Mouse (Mus musculus) erythroblast, embryonic 14.5 days (primary cell): ENCODE results near the gene Dcdc2c. TPM values are rescaled to one million over a fixed set of nuclear protein-coding genes. Genes with fewer than 3 reads are reported as not detected.

Source experiments
- H3K27me3 ChIP-seq: 2 replicates; pipeline ENCODE4 v1.6.1; 2012; ENCODE audit warnings: inconsistent platforms; ENCODE audit not compliant: control insufficient read depth
- H3K36me3 ChIP-seq: 2 replicates; pipeline ENCODE4 v1.6.1; 2012; ENCODE audit warnings: mild to moderate bottlenecking, inconsistent platforms; ENCODE audit not compliant: control insufficient read depth
- H3K4me1 ChIP-seq: 2 replicates; pipeline ENCODE4 v1.6.1; 2012; ENCODE audit warnings: inconsistent platforms; ENCODE audit not compliant: control insufficient read depth
- H3K4me3 ChIP-seq: replicated peaks from 2 replicates; pipeline ENCODE3; 2012; ENCODE audit warnings: moderate library complexity, mild to moderate bottlenecking, inconsistent platforms
- H3K9me3 ChIP-seq: 2 replicates; pipeline ENCODE4 v1.6.1; 2012; ENCODE audit warnings: low read length, inconsistent platforms, mixed read lengths; ENCODE audit not compliant: control insufficient read depth
- GATA1 ChIP-seq: IDR thresholded peaks from 2 replicates; pipeline ENCODE4 v1.6.1; 2012; ENCODE audit warnings: low read length, inconsistent platforms, mixed read lengths
- TAL1 ChIP-seq: IDR thresholded peaks from 3 replicates; pipeline ENCODE4 v1.6.1; 2012; ENCODE audit warnings: low read length, inconsistent platforms, mixed read lengths
- polyA plus RNA-seq: library from polyadenylated mRNA; stranded (reverse); fragments of >175 nt; gene quantifications from 2 replicates; pipeline ENCODE4 v1.2.3, GENCODE M21; 2012

Dcdc2c gene
- polyA plus RNA-seq, 1 experiment: 0.04 TPM

DNA sequence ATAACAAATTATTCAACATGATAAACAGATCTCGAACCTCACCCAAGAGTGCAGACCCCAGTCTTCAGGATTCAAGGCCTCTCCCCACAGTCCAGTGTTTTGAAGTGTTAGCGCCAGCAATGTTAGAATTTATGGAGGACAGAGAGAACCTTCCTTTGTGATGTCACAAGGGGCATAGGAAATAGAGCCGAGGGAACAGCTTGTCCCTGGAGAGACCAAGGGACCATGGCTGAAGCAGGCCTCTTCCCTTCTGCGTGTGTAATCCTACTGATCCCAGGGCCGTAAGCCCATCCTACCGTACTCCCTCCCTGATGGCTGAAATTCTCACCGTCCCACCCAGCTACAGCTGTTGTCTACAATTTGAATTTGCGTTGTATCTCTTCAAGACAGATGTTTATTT lies 30.2 kb upstream of the Dcdc2c start, which contains the start of gene Allc:
Allc (minus strand) TSS at position 101 of the 400 bp plus-strand sequence.
- Histone ChIP-seq H3K4me1 (no peaks in the 10 kb centered on the region; the same call in 1 of the 2 replicates), H3K4me3 (no peak within 1 kb of the TSS), H3K9me3 (no peaks in the 10 kb centered on the region), H3K27me3 (no peaks in the 10 kb centered on the region), H3K36me3 (no peaks in the 10 kb centered on the region)
- TF ChIP-seq GATA1 (no peak), TAL1 (no peak)

DNA sequence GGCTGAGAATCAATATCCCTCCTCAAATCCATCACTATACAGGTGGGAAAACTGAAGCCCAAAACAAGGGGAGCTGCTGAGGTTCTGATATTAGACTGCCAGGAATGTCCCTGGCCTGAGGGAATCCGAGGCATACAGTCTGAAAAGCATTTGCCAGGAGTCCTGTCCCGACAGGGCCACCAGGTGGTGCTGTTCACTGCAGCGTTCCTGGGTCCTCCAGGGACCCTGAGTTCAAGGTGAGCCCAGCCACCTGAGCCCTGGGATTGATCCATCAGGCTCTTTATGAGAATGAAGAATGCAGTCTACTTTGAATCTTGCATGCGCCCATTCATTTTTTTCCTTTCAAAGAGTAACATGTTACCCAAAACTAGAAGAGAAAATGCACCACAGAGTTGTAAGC lies 26.9 kb upstream of the Dcdc2c start:
- H3K9me3 ChIP-seq: no peaks in the 10 kb centered on the region
- TF ChIP-seq GATA1 (no peak), TAL1 (no peak)
- H3K36me3 ChIP-seq: no peaks in the 10 kb centered on the region
- no peaks in the 10 kb centered on the region for H3K27me3 ChIP-seq
- H3K4me1 ChIP-seq: no peaks in the 10 kb centered on the region; the same call in 1 of the 2 replicates
- H3K4me3 ChIP-seq: no peak overlapping the region

DNA sequence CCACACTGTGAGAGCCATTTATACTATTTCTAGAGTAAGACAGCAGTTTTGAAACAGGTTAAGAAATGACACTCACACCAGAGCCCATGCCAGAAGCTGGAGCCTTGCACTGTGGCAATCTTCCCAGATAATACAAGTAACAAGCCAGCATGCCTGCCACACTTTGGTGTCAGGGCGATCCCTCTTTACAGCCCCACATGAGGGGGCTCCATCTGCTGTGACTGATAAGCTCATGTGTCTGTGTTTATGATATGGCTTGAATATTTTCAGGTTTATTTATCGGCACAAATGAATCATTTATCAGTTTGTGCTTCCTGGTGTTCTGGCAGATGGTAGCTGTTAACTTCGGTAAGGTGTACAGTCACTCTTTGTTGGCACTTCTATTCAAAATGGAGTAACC lies 25.9 kb upstream of the Dcdc2c start:
- no peak overlapping the region for H3K4me3 ChIP-seq
- H3K36me3 ChIP-seq: no peaks in the 10 kb centered on the region
- no peaks in the 10 kb centered on the region; the same call in 1 of the 2 replicates for H3K4me1 ChIP-seq
- peaks cover 2% of the 10 kb centered on the region; the same call in 1 of the 2 replicates for H3K9me3 ChIP-seq
- H3K27me3 ChIP-seq: no peaks in the 10 kb centered on the region
- no peak for TF ChIP-seq GATA1
- no peak for TF ChIP-seq TAL1

DNA sequence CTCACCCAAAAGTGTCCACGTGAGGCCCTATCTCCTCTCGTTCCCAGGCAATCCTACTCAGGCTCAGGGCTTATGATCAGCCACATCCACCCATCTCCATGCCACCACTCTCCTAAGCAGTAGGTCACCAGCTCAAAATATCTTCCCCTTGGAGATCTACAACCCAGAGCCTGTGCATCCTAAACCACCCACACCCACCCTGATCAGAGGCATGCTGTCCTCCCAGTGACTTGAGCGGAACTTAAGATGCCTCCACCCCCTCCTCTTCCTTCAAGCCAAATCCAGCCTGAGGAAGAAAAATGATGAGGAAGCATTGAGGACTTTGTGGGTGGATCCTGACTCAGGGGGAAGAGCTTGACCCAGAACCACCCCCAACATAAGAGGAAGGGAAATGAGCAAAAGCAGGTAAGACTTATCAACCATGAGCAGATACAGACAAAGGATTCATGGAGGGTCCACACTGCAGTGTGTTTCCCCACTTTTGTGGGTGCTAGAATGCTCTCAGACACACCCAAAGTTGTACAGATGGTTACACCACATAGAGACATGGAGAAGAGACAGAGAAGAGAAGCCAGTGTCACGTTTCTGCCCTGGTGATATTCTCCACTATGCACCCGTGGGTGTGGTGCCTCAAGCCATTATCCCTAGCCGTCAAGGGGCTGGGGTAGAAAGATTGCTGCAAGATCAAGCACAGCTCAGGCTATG lies 23.3 kb upstream of the Dcdc2c start:
- Histone ChIP-seq H3K36me3 (no peaks in the 10 kb centered on the region), H3K4me1 (no peaks in the 10 kb centered on the region; the same call in 1 of the 2 replicates), H3K4me3 (no peak overlapping the region), H3K9me3 (peaks cover 2% of the 10 kb centered on the region; the same call in 1 of the 2 replicates), H3K27me3 (no peaks in the 10 kb centered on the region)
- TF ChIP-seq GATA1 (no peak), TAL1 (no peak)

DNA sequence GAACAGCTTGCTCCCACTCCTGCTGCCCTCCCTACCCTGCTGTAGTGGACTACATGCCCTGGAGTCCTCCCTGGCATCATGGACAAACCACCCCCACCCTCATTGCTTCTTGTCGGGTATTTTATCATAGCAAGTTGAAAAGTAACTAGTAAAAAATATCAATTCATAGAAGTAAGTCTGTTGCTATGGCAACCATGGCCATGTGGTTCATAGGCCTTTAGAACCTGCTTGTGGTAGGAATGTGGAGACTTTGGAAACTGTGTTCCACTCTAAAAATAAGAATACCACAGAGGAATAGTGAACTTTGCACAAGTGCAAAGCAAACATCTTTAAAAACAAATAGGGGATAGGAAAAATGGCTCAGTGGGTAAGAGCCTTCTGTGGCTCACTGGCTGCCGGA lies 20.0 kb upstream of the Dcdc2c start:
- Histone ChIP-seq H3K9me3 (peaks cover 2% of the 10 kb centered on the region; the same call in 1 of the 2 replicates), H3K4me3 (no peak overlapping the region)

DNA sequence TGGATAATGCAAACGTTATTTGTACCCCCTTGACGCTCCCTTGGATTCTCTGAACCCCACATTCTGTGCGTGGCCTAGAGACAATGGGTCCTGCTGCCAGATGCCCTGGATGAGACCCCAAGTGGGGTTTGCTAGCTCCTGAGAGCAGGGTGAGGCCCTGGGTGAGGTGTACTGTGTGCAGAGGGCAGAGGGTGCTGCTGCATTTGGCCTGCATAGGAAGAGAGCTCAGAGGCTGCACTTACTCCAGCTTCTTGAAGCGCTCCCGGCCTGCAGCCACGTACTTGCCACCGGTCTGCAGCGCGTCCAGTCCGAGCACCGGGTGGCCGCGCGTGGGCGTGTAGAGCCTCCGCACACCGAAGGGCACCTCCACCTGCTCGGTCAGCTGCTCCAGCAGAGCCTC lies 424 bp downstream of the Dcdc2c start:
- TF ChIP-seq GATA1 (no peak), TAL1 (no peak)
- H3K4me3 ChIP-seq: no peak overlapping the region
- peaks cover 3% of the 10 kb centered on the region for H3K27me3 ChIP-seq
- H3K4me1 ChIP-seq: no peaks in the 10 kb centered on the region
- H3K36me3 ChIP-seq: no peaks in the 10 kb centered on the region
- peaks cover 5% of the 10 kb centered on the region; the same call in 1 of the 2 replicates for H3K9me3 ChIP-seq

More for the DNA sequence above, 20.0 kb upstream of the Dcdc2c start:
- TF ChIP-seq TAL1 (no peak), GATA1 (no peak)
- Histone ChIP-seq H3K4me1 (no peaks in the 10 kb centered on the region; the same call in 1 of the 2 replicates), H3K36me3 (no peaks in the 10 kb centered on the region), H3K27me3 (no peaks in the 10 kb centered on the region)

DNA sequence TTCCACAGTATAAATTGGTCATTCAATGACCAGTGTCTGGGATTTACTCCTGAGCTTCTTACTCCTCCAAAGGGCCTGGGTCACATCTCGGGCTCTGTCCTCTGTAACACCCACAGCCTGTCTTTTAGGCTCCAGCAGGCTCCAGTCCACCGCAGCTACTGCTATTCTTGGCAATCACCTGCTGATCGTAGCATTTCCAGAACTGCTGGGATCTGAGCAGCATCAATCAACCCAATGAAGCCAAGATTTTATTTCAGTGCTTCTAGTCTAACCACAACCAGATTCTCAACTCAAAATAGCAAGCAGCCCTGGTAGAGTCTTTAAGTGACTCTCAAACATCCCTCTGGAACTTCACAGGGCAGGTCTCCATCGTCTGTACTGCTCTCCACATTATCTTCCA lies 3.3 kb downstream of the Dcdc2c start:
- TF ChIP-seq GATA1: no peak
- TF ChIP-seq TAL1: no peak
- Histone ChIP-seq H3K36me3 (no peaks in the 10 kb centered on the region), H3K9me3 (peaks cover 2% of the 10 kb centered on the region; the same call in 1 of the 2 replicates), H3K4me1 (no peaks in the 10 kb centered on the region), H3K27me3 (peaks cover 3% of the 10 kb centered on the region), H3K4me3 (no peak overlapping the region)

DNA sequence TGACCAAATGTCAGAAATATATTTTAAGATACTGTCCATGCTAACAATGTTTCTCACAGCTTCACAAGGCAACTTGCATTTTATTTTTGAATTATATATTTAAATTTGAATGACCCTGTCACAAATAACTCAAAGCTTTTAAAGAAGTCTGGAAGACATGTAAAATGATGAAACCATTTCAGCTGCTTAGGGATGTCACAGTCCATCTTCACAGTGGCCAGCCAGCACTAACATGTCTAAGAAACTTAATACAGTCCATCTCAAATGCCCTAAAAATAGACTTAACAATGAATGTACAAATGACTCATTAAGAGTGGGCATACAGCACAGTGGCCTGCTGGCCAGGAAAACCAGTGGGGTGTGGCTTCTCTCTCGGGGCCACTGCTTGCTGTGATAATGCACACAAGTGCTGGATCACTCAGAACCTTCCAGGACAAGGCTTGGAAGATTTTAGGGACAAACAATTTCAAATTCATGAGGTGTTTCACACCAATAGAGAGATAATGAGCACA lies 37.9 kb downstream of the Dcdc2c start:
- H3K4me3 ChIP-seq: no peak overlapping the region
- H3K4me1 ChIP-seq: no peaks in the 10 kb centered on the region

DNA sequence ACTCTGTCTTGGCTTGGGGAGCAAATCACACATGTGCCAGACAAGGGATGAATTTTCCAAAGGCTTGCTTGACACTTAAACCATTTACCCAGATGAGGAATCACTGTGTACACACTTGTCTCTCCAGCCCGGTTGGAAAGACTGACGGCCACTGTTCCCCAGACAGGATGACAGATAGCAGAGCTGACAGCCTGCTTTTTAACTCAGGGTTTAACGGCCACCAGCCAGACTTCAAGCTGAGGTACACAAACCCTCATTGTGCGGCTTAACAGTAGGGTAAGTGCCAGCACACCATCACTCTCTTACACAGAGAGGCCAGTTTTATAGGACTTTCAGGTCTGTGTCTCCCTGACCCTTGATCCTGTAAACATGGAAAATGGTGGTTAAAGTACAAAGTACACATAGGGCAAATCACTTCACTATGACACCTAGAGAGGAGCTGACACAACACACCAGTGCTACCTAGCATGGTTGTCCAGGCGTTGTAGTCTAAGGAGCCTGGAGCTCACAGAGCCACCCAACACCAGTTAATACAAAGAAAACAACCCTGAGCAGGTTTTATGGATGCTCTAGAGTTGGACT lies 42.4 kb downstream of the Dcdc2c start:
- no peaks in the 10 kb centered on the region for H3K4me1 ChIP-seq
- H3K9me3 ChIP-seq: no peaks in the 10 kb centered on the region
- H3K36me3 ChIP-seq: no peaks in the 10 kb centered on the region
- no peak overlapping the region for H3K4me3 ChIP-seq
- TF ChIP-seq TAL1 (no peak), GATA1 (no peak)
- H3K27me3 ChIP-seq: no peaks in the 10 kb centered on the region

More for the DNA sequence above, 37.9 kb downstream of the Dcdc2c start:
- Histone ChIP-seq H3K9me3 (no peaks in the 10 kb centered on the region), H3K27me3 (no peaks in the 10 kb centered on the region), H3K36me3 (no peaks in the 10 kb centered on the region)
- TF ChIP-seq TAL1 (no peak), GATA1 (no peak)
